Mouse (Mus musculus) gastrocnemius, postnatal 36 days (tissue): ENCODE measurements around the gene March10. TPM values are rescaled to one million over a fixed set of nuclear protein-coding genes. Genes with fewer than 3 reads are reported as not detected.
A peak's percentile ranks its signal among the peaks of the same experiment; 100 is the strongest.

ENCODE experiments used
- DNase-seq, 2 experiments: peaks; one replicate each; pipeline ENCODE4 v3.0.0; 2022
- intact Hi-C: fragments of 180-260 bp; cut with DNase I; formaldehyde crosslinking; loops from one replicate; pipeline ENCODE4 v1.15.1; 2025
- long read RNA-seq, 2 experiments: library from polyadenylated mRNA; stranded (forward); transcript quantifications; one replicate each; pipeline ENCODE4 v2.0.0; 2021
- total RNA-seq, 2 experiments: library from RNA; stranded (reverse); gene quantifications; 2 replicates each; pipeline ENCODE4 v1.2.3; 2021

Gene March10
- not detected for total RNA-seq
- long read RNA-seq, experiment 1 = 0 reads
- long read RNA-seq, experiment 2 = 0 reads

DNA sequence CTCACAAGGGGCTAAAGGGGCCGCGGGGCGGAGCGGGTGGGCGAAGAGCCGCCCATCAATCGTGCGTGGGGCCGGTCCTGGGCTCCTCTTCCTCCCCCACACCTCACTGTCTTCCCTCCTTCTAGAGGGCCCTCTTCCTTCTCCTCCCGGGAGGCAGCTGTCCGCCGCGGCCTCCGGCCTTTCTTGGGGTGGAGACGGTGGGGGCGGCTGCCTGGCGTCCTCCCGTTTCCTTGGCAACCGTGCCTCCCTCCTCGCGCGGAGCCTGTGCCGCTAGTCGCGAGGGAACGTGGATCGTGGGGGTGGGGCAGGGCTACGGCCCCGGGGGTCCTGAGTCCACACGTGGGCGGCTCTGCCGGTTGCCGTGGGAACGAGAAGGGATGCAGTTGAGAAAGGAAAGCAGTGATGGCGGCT is at the start of gene March10:
Gene March10 (minus strand): TSS at position 239 of the 411 bp plus-strand sequence.
- intact Hi-C loops = no loop called here
- DNase-seq = peak in 1 of 2 experiments; percentile 15

DNA sequence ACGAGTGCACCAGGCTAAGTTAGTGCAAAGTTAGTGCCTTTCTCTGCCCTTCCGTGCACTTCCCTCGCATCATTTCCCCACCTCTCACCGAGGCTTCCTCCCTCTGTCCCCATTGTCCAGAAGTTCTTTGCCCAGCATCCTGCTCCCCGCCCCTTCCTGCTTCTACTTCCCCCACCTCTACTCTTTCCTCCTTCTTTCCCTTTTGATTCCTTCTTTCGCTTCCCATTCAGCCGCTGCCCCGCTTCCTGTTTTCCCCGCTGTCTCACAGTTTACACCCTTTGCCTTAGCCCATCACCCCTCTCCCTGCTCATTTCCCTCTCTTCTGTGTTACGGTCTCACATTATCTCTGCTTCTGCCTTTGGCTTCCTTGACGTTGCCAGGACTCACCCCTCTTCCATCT is 49.8 kb upstream of the March10 start:
- intact Hi-C loops = no loop called here
- DNase-seq = no peak

DNA sequence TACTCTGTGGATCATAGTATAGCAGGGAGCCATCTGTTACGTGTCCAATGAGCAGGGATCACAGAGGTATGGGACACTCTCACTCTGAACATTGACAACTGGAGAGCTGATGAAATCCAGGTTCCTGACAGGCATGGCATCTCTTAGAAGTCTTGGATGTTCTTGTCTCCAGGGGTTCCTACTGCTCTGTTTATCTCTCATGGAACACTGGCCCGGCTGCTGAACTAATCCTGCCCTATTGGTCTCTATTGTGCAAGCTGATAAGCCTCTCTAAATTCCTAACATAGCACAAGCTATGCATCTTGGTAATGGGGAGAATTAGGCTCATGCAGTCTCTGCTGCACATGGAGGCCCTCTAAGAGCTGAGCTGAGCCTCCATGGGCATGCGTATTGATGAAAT is 48.5 kb upstream of the March10 start:
- intact Hi-C loops = no loop called here
- DNase-seq = no peak

DNA sequence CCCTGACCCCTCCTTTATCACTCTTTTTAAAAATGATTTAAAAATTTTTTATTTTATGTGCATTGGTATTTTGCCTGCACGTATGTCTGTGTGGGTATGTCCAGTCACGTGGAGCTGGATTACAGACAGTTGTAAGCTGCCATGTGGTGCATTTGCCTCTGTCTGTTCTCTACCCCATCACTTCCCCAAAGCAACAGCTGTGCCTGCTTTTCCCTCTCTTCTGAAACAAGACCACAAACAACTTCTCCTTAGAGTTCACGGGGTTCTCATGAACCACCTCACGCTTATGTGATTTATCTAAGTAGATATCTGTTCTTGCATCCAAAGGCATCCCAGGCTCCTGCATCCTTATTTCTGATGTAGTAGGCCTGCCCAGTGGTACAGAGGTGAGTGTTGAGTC is 45.8 kb upstream of the March10 start:
- intact Hi-C loops = no loop called here
- no peak for DNase-seq

DNA sequence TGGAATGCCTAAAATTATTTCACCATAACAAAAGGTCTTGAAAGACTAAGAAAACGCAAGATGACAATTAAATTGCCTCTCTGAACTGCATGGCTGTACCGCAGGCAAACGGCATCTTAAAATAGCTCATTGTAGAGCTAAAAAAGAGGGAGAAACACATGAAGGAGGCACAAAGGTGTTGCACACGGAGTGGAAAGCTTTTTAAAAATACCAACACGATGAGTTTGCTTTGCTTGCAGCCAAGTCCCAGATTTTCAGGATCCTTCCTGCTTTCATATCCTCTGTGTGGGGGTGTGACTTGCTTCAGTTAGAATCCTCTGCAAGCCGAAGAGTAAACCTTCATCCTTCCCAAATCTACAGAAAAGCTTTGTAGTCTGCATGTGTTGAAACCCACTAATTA is 41.0 kb upstream of the March10 start:
- DNase-seq = no peak
- intact Hi-C loops = no loop called here

DNA sequence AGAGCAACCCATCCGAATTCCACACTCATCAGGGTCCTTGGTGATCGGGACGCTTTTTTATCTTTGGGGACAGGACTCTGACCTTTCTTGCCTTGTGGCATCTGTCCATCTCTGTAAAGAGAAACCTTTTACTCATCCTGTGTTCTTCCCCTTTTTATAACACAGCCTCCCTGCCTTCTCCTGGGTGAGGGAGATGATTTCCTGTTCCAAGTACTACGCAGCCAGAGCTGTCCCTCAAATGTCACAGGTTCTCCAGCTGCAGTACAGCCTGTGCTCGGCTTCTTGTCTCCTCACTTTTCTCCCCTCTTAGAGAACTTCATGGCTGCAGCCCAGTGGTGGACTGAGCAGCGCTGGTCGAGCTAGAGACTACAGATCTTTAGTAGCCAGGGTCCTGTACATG is 40.1 kb upstream of the March10 start:
- DNase-seq = no peak
- intact Hi-C loops = no loop called here

DNA sequence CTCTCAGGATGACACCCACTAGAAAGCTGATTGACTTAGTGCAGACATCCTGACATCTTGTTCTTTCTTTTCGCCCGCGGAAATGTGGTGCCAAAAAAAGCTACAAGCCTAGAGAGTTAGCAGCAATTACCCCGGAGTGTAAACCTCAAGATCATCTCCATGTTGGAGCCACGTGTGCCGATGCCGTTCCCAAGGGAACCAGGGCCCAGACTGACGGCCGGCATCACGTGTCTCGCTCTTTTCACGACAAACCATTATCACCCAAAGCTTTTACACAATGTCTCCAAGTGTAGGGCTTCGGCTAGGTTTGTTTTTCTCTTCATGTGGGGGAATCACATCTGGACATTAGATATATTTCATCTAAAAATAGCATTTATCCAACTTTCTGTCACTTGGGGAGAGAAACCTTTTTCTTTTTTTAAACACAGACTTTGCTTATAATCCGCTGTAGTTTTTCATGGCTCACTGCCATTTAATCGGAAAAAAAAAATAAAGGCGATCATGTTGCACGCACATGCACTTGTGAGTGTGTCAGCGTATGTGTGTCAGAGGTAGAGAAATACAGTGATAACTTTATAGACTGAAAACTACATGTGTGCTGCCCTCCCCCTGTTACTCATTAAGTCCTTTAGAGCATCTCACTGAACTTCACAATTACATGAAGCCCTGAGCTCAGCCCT is 39.2 kb upstream of the March10 start:
- intact Hi-C loops = no loop called here
- peak in 1 of 2 experiments; percentile 16 for DNase-seq

DNA sequence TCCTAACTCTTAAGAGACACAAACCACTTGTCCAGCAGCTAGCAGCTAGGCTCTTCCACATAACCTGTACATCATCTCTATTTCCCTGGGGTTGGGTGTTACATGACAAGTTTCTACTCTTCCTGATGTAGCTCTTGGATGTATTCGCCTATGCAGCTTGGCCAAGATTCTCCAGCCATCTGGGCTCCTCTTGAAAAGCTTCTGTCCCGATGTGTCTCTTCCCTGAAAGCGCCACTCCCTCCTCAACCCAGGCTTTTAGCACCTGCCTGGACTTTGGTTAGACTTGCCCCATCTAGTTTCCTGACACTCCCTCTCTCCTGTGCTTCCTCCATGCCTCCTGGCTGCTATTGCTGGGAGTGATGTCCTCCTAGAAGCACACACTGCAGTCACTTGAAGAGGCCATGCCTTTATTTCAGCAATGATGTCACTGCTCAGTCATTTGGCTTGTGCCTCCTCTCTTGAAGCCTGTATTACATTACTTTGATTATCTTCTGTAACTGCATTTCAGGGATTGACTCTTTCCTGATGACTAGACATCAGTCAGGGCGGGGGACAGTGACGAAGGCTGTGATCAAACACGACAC is 38.3 kb upstream of the March10 start:
- intact Hi-C loops = no loop called here
- DNase-seq = no peak

DNA sequence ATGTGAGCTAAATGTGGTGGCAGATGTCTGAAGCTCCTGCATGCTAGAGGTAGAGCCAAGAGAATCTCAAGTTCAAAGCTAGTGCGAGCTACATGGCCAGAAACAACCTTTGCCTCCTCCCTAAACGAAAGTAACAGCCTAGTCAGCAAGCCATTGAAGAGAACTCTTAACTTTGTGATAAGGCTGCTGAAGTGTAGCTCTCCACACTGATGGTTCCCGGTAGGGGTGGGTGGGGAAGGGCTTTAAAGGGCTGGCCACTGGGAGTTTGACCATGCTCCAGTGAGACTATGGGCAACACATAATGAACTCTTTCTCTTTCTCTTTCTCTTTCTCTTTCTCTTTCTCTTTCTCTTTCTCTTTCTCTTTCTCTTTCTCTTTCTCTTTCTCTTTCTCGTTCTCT is 35.9 kb upstream of the March10 start:
- no peak for DNase-seq
- intact Hi-C loops = no loop called here

DNA sequence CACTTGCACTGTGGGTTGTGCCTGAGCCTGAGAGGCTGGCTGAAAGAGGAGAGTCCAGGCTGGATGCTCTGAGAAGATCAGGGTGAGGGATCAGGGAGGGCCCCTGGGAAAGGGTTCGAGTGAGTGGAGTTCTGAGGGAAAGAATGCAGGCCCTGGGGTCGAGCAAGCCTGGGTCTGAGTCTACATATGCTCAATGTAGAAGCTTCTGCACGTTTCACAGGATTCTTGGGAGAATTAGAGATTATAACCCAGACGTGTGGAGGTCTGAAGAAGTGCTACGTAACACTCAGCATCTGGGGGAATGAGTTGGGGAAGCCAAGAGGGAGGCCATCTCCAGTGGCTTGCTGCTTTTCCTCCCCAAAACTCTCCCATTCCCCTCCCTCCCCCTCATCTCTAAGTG is 34.4 kb upstream of the March10 start:
- DNase-seq = no peak
- intact Hi-C loops = no loop called here

DNA sequence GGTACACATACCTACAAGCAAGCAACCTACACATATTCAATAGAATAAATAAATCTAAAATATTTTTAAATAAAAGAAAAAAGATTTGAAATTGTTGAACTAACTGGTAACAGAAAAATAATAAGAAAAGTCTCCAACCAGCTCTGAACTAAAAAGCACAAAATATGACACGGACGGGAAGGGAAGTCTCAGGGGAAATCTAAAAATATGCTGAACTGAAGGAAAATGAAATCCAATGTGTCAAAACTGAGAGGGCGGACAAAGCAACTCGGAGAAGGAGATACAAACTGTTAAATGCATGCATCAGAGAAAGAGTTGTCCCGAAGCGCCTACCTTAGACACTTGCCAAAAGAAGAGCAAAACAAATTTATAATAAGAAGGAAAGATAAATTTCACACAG is 28.9 kb upstream of the March10 start:
- intact Hi-C loops = no loop called here
- DNase-seq = no peak

DNA sequence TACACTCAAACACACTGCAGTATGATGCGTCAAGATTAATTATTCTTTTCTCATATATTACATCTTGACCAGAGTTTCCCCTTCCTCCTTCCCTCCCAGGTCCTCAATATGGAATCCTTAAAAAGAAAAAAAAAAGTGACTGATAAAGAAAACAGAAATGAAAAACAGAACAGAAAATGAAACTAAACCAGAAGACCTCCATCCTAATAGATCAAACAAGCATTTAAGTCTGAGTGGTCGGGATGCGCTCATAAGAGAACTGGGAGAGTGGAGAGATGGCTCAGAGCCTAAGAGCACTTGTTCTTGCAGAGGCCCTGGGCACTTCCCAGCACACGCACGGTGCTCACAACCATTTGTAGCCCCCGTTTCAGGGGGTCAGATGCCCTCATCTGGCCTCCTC is 28.5 kb upstream of the March10 start:
- intact Hi-C loops = no loop called here
- DNase-seq = no peak

DNA sequence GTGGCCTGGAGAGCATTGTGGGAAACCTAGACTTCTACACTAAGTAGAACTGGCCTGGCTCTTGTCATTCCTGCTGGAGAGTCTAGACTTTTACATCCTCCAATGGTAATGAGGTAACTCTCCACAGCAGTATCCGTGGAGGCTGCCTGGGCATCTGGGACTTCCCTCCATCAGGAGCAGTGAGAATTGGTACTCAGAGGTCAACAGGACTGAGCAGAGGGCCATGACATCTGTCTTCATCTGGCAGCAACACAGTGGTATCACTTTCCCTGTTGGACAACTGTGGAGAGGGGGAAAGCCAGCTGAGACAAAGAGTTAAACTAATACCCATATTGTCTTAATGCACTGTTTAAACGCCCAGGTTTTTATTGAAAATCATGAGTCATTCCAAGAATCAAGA is 26.2 kb upstream of the March10 start:
- no peak for DNase-seq
- intact Hi-C loops = no loop called here

DNA sequence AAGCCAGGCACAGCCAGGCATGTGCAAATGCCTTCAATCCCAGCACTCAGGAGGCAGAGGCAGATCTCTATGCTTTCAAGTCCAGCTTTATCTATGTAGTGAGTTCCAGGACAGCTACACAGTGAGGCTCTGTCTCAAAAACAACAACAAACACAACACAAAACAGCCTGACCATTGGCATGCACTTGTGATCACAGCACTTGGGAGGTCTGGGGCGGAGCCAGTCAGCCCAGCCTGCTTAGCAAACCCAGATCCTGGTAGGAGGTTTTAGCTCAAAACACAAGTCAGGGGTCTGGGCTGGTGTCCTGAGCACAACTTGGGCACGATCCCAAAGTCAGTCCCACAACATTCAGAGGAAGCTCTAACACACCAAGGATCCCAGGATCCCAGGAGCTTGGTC is 18.2 kb upstream of the March10 start:
- intact Hi-C loops = no loop called here
- no peak for DNase-seq

DNA sequence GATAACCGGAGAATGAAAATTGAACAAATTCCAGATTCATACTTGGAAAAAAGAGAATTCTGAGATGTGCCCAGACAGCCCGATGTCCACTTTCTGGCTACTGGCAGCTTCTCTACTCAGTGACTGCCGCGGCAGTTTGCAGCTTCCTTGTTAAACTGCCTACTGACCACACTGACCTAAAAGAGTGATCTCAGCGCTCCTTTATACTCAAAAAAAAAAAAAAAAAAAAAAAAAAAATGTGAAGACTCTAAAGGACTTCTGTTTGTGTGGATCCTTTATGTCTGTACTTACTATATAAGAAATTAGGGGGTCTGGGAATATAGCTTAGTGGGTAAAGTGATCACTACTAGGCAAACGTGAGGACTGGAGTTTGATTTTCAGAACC is 17.8 kb upstream of the March10 start:
- intact Hi-C loops = no loop called here
- DNase-seq = no peak

DNA sequence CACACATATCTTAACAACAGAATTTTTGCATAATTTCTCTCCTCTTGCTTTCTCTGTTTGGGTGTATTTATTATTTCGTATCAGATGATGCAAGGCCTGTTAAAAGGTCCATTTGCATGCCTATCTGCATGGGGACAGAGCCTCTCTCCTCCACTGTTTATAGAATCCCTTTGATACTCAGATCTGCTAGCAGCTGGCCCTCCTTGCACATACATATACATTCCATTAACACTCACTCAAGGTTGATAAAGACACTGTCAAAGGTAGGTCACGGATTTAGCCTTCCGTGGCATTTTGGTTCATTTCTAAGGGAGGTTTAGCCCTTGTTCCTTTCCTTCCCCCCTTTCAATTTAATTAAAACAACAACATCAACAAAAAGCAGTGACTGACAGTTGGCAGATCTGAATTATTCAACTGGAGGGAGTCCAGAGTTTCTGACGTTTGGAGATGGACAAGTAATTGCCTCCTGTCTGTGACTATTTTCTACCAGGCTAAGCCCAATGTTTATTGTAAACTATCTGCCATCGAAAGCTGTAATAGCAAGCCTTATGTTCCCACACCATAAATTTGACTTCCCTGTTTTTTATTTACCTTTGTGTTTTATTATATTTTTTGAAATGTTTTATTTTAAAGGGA is 17.3 kb upstream of the March10 start:
- no peak for DNase-seq
- intact Hi-C loops = no loop called here

DNA sequence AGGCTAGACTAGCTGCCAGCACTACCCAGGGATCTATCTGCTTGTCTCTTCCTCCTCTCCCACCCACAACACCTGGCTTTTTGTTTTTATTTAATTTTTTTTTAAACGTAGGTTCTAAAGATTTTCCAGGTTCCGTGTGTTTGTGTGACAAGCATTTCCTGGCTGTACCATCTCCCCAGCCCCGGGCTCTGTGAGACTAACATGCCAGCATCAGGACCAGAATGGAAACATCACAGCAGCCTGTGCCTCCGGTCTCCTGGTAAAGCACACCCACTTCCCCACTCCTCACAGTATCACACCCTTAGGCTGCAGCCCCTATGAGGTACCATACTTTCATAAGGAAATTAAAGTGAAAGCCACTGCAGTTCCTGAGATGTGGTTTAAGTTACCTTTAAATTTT is 16.1 kb upstream of the March10 start:
- intact Hi-C loops = no loop called here
- no peak for DNase-seq

DNA sequence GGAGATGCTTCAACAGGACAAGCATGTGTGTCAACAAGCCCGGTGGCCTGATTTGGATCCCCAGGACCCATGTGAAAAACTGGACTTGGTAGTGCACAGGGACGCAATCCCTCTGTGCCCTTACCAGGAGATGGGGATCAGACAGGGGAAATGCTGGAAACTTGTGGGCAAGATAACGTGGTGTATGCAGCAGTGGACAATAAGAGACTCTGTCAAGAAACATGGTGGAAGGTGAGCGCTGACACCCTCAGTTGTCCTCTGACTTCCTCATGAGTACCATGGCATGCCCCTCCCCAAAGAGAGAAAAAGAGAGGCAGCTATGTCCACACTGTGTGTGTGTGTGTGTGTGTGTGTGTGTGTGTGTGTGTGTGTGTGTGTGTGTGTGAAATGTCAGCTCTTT is 14.4 kb upstream of the March10 start:
- intact Hi-C loops = no loop called here
- no peak for DNase-seq

DNA sequence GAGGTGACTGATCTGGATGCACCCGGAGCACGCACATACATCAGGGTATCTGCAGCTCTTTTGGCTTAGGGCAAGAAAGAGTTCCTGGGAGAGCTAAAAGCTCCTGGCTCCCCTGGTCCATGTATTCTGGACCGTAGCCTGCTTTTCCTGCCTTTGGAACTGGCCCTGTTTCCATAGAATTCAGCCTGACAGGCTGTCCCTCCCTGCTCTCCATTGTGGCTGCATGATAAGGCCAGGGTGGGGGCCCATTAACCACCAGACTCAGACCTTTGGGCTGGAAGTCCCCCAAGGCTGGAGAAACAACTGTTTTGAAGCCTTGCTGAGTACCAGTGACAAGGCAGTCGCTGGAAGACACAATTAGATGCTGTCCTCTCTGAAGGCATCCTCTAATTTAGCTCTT is 13.0 kb upstream of the March10 start:
- DNase-seq = no peak
- intact Hi-C loops = no loop called here

DNA sequence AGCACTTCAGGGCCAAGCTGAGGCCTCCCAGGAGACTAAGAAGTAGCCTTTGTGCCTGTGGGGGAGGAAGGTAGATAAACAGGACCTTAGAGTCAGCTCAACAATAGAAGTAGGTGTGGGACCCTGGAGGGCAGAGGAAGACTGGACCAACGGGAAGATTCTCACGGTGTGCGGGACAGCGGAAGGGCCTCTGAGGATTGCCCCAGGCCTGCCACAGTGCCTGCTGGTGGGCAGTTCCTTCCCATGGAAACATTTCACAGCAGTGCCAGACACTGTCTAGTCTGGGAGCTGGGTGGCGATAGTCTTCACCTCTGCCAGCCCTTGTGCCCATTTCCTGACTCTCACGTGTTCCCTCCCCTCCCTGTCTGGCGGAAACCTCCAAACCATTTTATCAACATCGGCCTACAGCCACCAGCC is 12.6 kb upstream of the March10 start:
- no peak for DNase-seq
- intact Hi-C loops = no loop called here

DNA sequence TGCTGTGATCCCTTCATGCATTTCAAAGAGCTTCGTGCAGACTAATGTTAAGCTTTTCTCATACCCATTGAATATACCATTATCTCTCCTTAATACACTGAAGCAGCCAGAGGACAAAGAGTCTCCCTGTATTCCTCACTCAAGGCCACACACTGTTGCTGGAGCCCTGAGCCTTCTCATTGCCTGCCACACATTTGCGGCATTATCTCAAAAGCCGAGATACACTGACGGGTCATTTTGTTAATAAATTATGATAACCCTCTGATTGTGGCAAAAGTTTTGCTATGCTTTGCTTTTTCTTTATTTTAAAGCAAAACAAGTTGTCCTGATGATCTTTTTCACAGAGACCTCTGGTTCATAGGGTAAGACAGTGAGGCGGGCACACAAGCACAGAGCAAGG is 11.9 kb upstream of the March10 start:
- intact Hi-C loops = no loop called here

DNA sequence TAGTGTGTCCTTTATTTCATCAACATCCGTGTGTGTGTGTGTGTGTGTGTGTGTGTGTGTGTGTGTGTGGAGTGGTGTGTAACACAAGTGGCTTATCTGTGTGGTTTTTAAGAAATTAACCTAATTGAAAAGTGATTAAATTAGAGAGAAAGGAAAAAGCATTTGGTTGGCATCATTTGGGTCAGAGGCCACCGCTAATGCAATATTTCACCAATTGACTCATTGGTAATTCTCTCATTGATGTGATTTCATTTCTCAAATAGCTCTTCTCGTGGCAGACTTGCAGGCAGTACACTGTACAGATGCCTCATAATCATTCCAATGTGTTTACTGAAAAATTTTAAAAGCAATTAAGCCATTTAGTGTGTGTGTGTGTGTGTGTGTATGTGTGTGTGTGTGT is 11.3 kb upstream of the March10 start:
- DNase-seq = no peak
- intact Hi-C loops = no loop called here

More for the DNA sequence above, 11.9 kb upstream of the March10 start:
- DNase-seq = no peak
